Mouse (Mus musculus) stomach, embryonic 16.5 days (tissue): ENCODE data around the gene Tnxb. TPM values are rescaled to one million over a fixed set of nuclear protein-coding genes. Genes with fewer than 3 reads are reported as not detected.
"Not testable (repeated sequence)": the region's sequence is repeated elsewhere in the genome, so short reads cannot be mapped to it uniquely, and the experiment has no call there.

Source experiments
- ATAC-seq: fragments of 200-750 bp; cut with Nextera tagmentation; 2 replicates; pipeline ENCODE4 v1.8.0; 2017; ENCODE audit warnings: moderate number of reproducible peaks, moderate TSS enrichment; ENCODE audit not compliant: insufficient read depth, low FRiP score
- H3K27ac ChIP-seq: fragments of 300-500 bp; sonication (generic); 2 replicates; pipeline ENCODE4 v1.5.1; 2014; ENCODE audit warnings: low read length
- H3K27me3 ChIP-seq: fragments of 300-500 bp; sonication (generic); 2 replicates; pipeline ENCODE4 v1.6.1; 2014; ENCODE audit warnings: low read length, control low read depth, mixed read lengths; ENCODE audit not compliant: control insufficient read depth, insufficient read depth
- H3K36me3 ChIP-seq: fragments of 300-500 bp; sonication (generic); 2 replicates; pipeline ENCODE4 v1.6.1; 2014; ENCODE audit warnings: low read length; ENCODE audit not compliant: control insufficient read depth, insufficient read depth
- H3K4me1 ChIP-seq: fragments of 300-500 bp; sonication (generic); 2 replicates; pipeline ENCODE4 v1.6.1; 2014; ENCODE audit warnings: low read length, control low read depth, mixed read lengths; ENCODE audit not compliant: control insufficient read depth, insufficient read depth
- H3K4me2 ChIP-seq: fragments of 300-500 bp; sonication (generic); 2 replicates; pipeline ENCODE4 v1.6.1; 2014; ENCODE audit warnings: low read depth, low read length, mixed read lengths
- H3K4me3 ChIP-seq: fragments of 300-500 bp; sonication (generic); replicated peaks from 2 replicates; pipeline ENCODE4 v1.5.1; 2014; ENCODE audit warnings: mild to moderate bottlenecking, low read length
- H3K9ac ChIP-seq: fragments of 300-500 bp; sonication (generic); 2 replicates; pipeline ENCODE4 v1.6.1; 2014; ENCODE audit warnings: low read length
- H3K9me3 ChIP-seq: fragments of 300-500 bp; sonication (generic); replicated peaks from 2 replicates; pipeline ENCODE4 v1.6.1; 2016; ENCODE audit warnings: low read length, control low read depth; ENCODE audit not compliant: control insufficient read depth
- WGBS: fragments of 180-500 bp; shearing (Covaris S2); extraction: QIAGEN DNeasy Blood & Tissue Kit; methylation state at CpG from one replicate; pipeline ENCODE4 v1.1.7; 2014; 5-methylcytosine and 5-hydroxymethylcytosine counted together
- polyA plus RNA-seq: library from polyadenylated mRNA; unstranded; fragments of >200 nt; fragmentation: Nextera tagmentation; extraction: Ambion mirVana; gene quantifications from 2 replicates; pipeline ENCODE4 v1.2.1, GENCODE M21; 2015

Gene Tnxb
- polyA plus RNA-seq, 1 experiment from 2014 or later: 1.8 TPM

DNA sequence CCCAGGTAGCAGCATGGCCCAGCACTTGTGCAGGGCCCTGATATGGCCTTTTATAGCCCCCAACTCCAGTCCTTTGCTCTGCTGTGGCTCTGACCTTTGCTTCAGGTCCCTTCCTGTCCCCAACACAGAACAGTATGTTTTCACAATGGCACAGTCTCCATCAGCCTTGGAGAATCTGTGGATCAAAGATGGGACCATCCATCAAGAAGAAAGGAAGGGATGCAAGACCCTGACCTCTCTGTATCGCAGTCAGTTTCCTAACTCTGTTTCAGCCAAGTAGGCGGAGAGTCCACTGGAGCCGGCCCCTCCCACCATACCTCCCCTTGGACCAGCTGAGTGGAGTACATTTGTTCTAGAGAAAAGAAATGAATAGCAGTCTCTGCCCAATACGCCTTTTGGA lies 51.9 kb downstream of the Tnxb start:
- H3K9ac ChIP-seq, ATAC-seq, H3K4me3 ChIP-seq, H3K9me3 ChIP-seq, H3K27me3 ChIP-seq, H3K4me2 ChIP-seq, H3K27ac ChIP-seq, H3K4me1 ChIP-seq, H3K36me3 ChIP-seq: not testable (repeated sequence)
- 85% methylated on average over 2 of the region's 4 CpGs for WGBS

DNA sequence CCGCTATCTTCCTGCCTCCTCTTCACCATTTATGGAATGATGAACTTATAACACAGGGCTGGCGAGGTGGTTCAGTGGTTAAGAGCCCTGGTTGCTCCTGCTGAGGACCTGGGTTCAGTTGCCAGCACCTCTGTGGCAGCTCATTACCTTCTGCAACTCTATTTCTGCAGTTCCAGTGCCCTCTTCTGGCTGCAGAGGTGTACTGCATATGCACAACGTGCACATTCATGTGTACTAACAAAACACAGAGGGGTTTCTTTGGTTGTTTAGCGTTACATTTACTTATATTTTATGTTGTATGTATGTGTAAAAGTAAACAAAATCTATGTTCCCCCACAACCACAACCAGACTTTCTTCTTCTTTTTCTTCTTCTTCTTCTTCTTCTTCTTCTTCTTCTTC lies 52.7 kb downstream of the Tnxb start:
- no peak overlapping the region for H3K4me2 ChIP-seq
- H3K9ac ChIP-seq: no peak overlapping the region
- no peaks in the 10 kb centered on the region for H3K4me1 ChIP-seq
- no peak overlapping the region for H3K4me3 ChIP-seq
- H3K27ac ChIP-seq: no peak overlapping the region
- ATAC-seq: no peak
- H3K9me3 ChIP-seq: no peaks in the 10 kb centered on the region; the same call in 1 of the 2 replicates
- H3K27me3 ChIP-seq: no peaks in the 10 kb centered on the region
- WGBS: 79% methylated on average over 4 of the region's 4 CpGs
- H3K36me3 ChIP-seq: no peaks in the 10 kb centered on the region

DNA sequence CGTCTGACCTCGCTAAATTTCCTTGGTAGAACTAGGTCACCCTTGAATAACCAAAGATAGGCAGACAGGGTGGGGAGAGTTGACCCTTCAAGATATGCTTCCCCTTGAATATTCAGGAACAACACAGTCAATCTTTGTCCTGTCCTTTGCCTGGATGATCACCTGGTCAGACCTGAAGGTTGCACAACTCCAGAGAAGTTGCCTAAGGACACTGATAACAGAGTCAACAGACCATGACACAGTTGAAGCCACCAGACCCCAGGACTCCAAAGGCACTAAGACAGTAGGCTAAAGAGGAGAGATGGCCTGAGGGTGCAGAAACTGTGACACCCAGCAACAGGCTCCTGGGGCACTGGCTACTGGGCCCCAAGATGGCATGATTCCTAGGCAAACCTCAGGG lies 57.6 kb downstream of the Tnxb start:
- Histone ChIP-seq H3K36me3 (no peaks in the 10 kb centered on the region), H3K4me1 (no peaks in the 10 kb centered on the region), H3K4me3 (no peak overlapping the region), H3K9ac (no peak overlapping the region), H3K4me2 (no peak overlapping the region), H3K9me3 (no peaks in the 10 kb centered on the region; the same call in 1 of the 2 replicates), H3K27ac (no peak overlapping the region), H3K27me3 (no peaks in the 10 kb centered on the region)
- WGBS: 87% methylated on average over 2 of the region's 2 CpGs
- no peak for ATAC-seq

DNA sequence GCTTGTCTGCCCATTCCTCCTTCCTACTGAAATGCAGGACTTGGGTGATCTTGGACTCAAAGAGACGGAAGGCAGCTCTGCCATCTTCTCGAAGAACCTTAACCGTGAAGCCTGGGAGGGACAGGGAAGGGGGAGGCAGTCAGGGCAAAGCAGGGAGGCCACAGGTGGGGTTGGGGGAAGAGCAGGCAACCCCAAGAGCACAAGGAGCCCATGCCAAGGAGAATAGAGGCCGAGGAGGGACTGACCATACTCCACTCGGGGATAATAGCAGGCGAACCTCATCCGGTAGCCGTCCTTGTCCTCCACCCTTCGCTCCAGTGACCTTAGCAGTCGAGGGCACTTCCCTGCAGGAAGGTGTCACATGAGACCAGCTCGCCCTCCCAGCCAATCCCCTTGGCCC lies 58.8 kb downstream of the Tnxb start:
- not testable (repeated sequence) for H3K4me3 ChIP-seq, ATAC-seq, H3K36me3 ChIP-seq, H3K9ac ChIP-seq, H3K9me3 ChIP-seq, H3K27ac ChIP-seq, H3K4me1 ChIP-seq, H3K27me3 ChIP-seq, H3K4me2 ChIP-seq
- WGBS: 81% methylated on average over 11 of the region's 11 CpGs

DNA sequence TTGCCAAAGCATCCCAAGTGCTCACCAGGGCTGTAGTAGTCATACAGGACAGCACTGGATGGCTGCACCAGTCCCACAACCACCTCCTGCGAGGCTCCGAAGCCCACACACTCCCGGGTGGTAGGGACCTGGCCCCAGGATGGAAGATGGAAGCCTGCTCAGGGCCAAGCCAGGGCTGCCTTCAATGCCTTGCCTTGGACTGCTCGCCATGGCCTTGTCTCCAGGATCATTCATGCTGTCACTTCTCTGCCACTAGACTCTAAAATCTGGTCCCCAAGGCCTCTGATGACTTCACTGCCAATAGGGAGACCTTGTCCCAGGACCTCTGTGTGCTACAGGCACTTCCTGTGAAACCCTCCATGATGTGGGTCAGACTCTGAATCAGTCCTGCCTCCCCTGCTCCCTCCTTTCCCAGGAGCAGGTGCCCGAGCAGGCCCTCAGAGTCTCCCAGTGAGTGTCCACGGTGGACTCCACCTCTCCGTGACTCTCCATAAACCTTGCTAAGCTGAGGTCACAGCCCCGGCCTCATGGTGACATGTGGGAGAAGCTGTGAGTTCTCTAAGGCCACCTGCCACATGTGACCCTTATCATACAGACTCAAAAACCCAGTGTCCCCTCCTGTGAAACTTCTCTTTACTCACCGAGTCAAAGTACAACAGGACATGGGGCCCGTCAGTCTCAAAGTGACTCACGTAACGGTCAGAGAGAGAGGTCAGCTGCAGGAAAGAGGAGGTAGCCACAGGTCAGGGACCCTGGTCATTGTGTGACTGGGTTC lies 59.6 kb downstream of the Tnxb start:
- WGBS: 80% methylated on average over 12 of the region's 12 CpGs
- not testable (repeated sequence) for H3K4me1 ChIP-seq, H3K4me2 ChIP-seq, H3K9me3 ChIP-seq, H3K36me3 ChIP-seq, H3K4me3 ChIP-seq, ATAC-seq, H3K9ac ChIP-seq, H3K27ac ChIP-seq, H3K27me3 ChIP-seq

DNA sequence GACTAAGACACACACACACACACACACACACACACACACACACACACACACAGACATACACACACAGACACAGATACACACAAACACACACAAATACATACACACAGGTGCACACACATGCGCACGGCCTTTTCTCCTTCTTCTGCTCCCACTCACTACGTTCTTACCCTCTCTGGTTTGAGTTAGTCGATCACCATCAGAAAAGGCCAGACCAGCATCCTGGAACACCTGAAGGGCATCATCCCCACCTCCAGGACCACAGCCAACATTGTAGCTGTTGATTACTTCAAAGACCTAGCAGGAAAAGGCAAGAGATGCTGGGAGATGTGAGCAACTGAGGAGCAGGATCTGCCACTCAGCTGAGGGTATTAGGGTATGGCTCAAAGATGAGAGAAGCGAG lies 67.1 kb downstream of the Tnxb start:
- not testable (repeated sequence) for H3K36me3 ChIP-seq, ATAC-seq, H3K4me2 ChIP-seq, H3K27me3 ChIP-seq, H3K4me1 ChIP-seq, H3K27ac ChIP-seq, H3K4me3 ChIP-seq, H3K9me3 ChIP-seq, H3K9ac ChIP-seq
- WGBS: 80% methylated on average over 5 of the region's 5 CpGs

DNA sequence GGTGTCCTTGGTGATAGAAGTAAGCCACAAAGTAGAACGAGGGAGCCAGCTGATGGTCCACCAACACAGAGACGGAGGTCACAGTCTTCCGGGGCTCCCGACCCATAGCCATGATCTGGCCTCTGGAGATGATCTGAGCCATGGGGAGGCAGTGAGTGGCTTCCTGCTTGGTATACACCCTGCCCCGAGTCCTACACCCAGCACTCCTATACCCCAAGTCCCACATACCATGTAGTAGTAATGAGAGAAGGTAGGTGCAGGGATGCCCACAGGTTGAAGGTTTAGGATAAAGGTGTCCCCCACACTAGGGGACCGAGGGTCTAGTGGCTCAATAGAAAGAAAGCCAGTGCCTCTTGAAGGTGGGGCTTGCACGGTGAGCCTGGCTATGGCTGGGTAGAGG lies 69.4 kb downstream of the Tnxb start:
- H3K36me3 ChIP-seq, H3K4me3 ChIP-seq, H3K4me1 ChIP-seq, H3K27ac ChIP-seq, H3K9ac ChIP-seq, H3K4me2 ChIP-seq, H3K9me3 ChIP-seq, H3K27me3 ChIP-seq, ATAC-seq: not testable (repeated sequence)
- 85% methylated on average over 7 of the region's 7 CpGs for WGBS

DNA sequence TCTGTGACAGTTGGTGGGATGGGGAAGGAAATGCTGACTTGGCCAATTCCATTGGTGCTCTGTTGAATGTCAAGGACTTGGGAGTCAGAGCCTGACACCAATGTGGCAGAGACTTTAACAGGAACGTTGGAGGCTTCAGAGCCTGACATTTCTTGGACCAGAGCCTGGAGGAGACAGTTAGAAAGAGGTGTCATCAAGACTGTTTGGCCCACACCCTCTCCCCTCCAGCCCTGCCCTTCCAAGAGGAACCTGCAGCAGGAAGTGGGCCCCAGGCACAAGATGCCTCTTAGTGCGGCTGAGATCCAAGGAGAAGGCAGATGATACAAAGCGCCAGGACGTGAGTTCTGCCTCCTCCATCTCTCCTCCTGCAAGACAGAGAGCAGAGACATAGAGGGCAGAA lies 69.9 kb downstream of the Tnxb start:
- Histone ChIP-seq H3K9ac (no peak overlapping the region), H3K36me3 (no peaks in the 10 kb centered on the region), H3K9me3 (no peaks in the 10 kb centered on the region), H3K4me3 (no peak overlapping the region), H3K4me2 (no peak overlapping the region), H3K27ac (no peak overlapping the region), H3K4me1 (no peaks in the 10 kb centered on the region), H3K27me3 (no peaks in the 10 kb centered on the region)
- no peak for ATAC-seq
- 55% methylated on average over 4 of the region's 4 CpGs for WGBS

DNA sequence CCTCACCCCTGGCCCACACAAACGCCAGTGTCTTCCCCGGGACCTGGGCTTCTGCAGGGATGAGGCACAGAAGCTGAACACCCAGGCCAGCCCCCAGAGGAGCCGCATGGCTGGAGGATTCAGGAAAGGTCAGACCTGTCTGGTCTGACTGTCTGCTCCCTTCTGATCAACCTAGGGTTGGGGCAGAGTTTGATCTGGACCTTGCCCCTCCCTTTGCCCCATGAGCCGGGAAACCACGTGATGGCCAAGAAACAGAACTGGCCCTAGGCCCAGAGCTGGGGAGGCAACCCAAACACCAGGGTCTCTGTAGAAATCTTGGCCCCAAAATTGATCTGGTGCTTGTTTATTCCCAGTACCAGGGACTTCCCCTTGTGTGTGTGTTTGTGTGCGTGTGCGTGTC lies 73.4 kb downstream of the Tnxb start, which contains the start of gene C4b:
Gene C4b (minus strand): TSS at position 164 of the 400 bp plus-strand sequence.
- Histone ChIP-seq H3K27me3 (no peaks in the 10 kb centered on the region), H3K4me3 (no peak within 1 kb of the TSS), H3K27ac (no peak within 1 kb of the TSS), H3K9me3 (no peaks in the 10 kb centered on the region), H3K9ac (no peak within 1 kb of the TSS), H3K4me2 (no peak within 1 kb of the TSS), H3K36me3 (no peaks in the 10 kb centered on the region), H3K4me1 (no peaks in the 10 kb centered on the region)
- WGBS: 77% methylated on average over 7 of the region's 7 CpGs
- ATAC-seq: no peak
